Mouse (Mus musculus): ENCODE data around the gene Stx16.

DNA sequence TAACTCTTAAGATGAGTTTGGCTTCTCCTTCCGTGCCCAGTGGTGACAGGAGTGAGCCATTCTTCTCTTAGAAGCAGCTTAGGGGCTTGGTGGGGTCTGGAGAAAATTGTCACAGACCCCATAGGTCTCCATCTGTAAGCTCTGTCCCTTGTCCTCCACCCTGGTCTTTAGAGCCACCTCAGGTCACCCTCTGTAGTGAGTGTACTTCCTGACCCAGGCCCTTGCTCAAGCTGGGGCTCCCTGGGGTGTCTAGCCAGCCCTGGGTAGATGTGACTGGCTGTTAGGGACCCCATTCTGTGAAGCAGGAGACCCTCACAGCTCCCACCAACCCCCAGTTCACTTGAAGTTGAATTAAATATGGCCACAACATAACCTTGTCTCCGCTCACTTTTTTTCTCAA, 46.2 kb downstream of the Stx16 start:
- TF ChIP-seq CTCF (IDR thresholded peaks at IDR 0.05; ENCODE audit: borderline replicate concordance, extremely low read depth, insufficient read depth, insufficient read length) (no peak), POLR2A (IDR thresholded peaks at IDR 0.05; ENCODE audit: borderline replicate concordance, extremely low read depth, insufficient read depth, insufficient read length, poor library complexity, severe bottlenecking) (no peak)

Data from brain, embryonic 14.5 days (tissue).